Mouse (Mus musculus) neural tube, embryonic 12.5 days (tissue): ENCODE measurements around the gene Gm45717. TPM values are rescaled to one million over a fixed set of nuclear protein-coding genes. Genes with fewer than 3 reads are reported as not detected.
"Not testable (repeated sequence)": the region's sequence is repeated elsewhere in the genome, so short reads cannot be mapped to it uniquely, and the experiment has no call there.

Source experiments
- ATAC-seq: fragments of 200-750 bp; cut with Nextera tagmentation; 2 replicates; pipeline ENCODE4 v1.8.0; 2017; ENCODE audit warnings: low read depth, mild to moderate bottlenecking, moderate TSS enrichment, moderate library complexity; ENCODE audit not compliant: low FRiP score
- H3K27ac ChIP-seq: fragments of 300-500 bp; sonication (generic); 2 replicates; pipeline ENCODE4 v1.5.1; 2016
- H3K27me3 ChIP-seq: fragments of 300-500 bp; sonication (generic); replicated peaks from 2 replicates; pipeline ENCODE4 v1.6.1; 2016; ENCODE audit warnings: mild to moderate bottlenecking
- H3K36me3 ChIP-seq: fragments of 300-500 bp; sonication (generic); 2 replicates; pipeline ENCODE4 v1.6.1; 2016; ENCODE audit warnings: mild to moderate bottlenecking
- H3K4me1 ChIP-seq: fragments of 300-500 bp; sonication (generic); 2 replicates; pipeline ENCODE4 v1.6.1; 2016
- H3K4me2 ChIP-seq: fragments of 300-500 bp; sonication (generic); replicated peaks from 2 replicates; pipeline ENCODE4 v1.6.1; 2016; ENCODE audit warnings: mild to moderate bottlenecking
- H3K4me3 ChIP-seq: fragments of 300-500 bp; sonication (generic); 2 replicates; pipeline ENCODE4 v1.5.1; 2016
- H3K9ac ChIP-seq: fragments of 300-500 bp; sonication (generic); 2 replicates; pipeline ENCODE4 v1.6.1; 2016; ENCODE audit warnings: mild to moderate bottlenecking
- H3K9me3 ChIP-seq: fragments of 300-500 bp; sonication (generic); 2 replicates; pipeline ENCODE4 v1.6.1; 2016; ENCODE audit warnings: mild to moderate bottlenecking
- WGBS: fragments of 180-500 bp; shearing (Covaris S2); methylation state at CpG from one replicate; pipeline ENCODE4 v1.1.7; 2016; 5-methylcytosine and 5-hydroxymethylcytosine counted together
- polyA plus RNA-seq: library from polyadenylated mRNA; unstranded; fragments of >200 nt; fragmentation: Nextera tagmentation; extraction: Ambion mirVana; gene quantifications from 2 replicates; pipeline ENCODE4 v1.2.1, GENCODE M21; 2016

The Gm45717 gene
- polyA plus RNA-seq, 1 experiment from 2014 or later = not detected

- no peaks in the 10 kb centered on the region for H3K9me3 ChIP-seq
Measured at GRCm38 (mm10) chr7:140982971-140983370, 27.2 kb upstream of the Gm45717 start.

DNA sequence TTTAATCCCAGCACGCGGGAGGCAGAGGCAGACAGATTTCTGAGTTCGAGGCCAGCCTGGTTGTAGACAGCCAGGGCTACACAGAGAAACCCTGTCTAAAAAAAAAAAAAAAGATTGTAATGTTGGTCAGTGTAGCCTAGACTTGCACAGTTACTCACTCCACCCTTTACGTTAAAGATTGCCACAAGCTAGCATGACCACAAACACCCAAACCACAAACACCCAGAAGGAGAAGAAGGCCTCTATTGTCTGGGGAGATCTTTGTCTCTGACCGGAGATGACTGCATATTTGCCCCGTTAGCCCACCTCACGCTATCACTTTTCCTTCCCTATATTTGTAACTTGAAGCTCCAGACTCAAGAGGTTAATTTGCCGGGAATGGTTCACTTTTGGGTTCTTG lies 26.0 kb upstream of the Gm45717 start:
- no peaks in the 10 kb centered on the region for H3K9me3 ChIP-seq
- H3K9ac ChIP-seq = no peak overlapping the region
- no peaks in the 10 kb centered on the region for H3K4me1 ChIP-seq
- no peak for ATAC-seq
- no peaks in the 10 kb centered on the region for H3K27me3 ChIP-seq
- no peak overlapping the region for H3K4me2 ChIP-seq
- 88% methylated on average over 8 of the region's 8 CpGs for WGBS
- H3K4me3 ChIP-seq = no peak overlapping the region
- no peak overlapping the region for H3K27ac ChIP-seq
- H3K36me3 ChIP-seq = no peaks in the 10 kb centered on the region

More at GRCm38 (mm10) chr7:140982971-140983370, 27.2 kb upstream of the Gm45717 start:
- Histone ChIP-seq H3K27me3 (no peaks in the 10 kb centered on the region), H3K9ac (no peak overlapping the region), H3K4me2 (no peak overlapping the region), H3K4me1 (no peaks in the 10 kb centered on the region), H3K27ac (no peak overlapping the region), H3K4me3 (no peak overlapping the region), H3K36me3 (no peaks in the 10 kb centered on the region)
- 92% methylated on average over 7 of the region's 7 CpGs for WGBS
- ATAC-seq = no peak

GRCm38 (mm10) chr7:140976720-140977119 lies 21.0 kb upstream of the Gm45717 start:
- not testable (repeated sequence) for H3K9me3 ChIP-seq, H3K36me3 ChIP-seq, H3K27ac ChIP-seq, H3K4me2 ChIP-seq, H3K4me3 ChIP-seq, H3K27me3 ChIP-seq, H3K9ac ChIP-seq, ATAC-seq
- H3K4me1 ChIP-seq = peaks cover 15% of the 10 kb centered on the region; the same call in 1 of the 2 replicates
- 91% methylated on average over 9 of the region's 9 CpGs for WGBS

GRCm38 (mm10) chr7:140975465-140975864 lies 19.7 kb upstream of the Gm45717 start:
- no peak for ATAC-seq
- 29% methylated on average over 3 of the region's 3 CpGs for WGBS

DNA sequence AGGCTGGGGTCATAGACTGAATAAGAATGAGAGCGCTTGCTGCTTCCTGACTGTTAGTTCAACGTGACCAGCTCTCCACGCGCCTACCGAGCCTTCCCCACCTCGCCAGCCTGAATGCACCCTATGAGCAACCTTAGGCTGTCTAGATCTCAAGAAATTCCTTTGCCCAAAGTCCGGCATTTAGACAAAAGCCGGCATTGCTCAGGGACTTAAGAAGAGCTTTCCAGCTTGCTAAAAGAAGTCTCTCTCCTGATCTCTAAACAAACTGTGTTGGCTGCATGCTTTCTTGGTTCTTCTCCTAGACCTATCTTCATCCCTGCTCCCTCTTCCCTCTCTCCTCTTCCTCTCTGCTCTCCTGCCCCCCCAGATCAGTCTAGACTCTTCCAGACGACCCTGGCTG lies 19.2 kb upstream of the Gm45717 start:
- Histone ChIP-seq H3K4me1 (peaks cover 15% of the 10 kb centered on the region; the same call in 1 of the 2 replicates), H3K4me3 (no peak overlapping the region), H3K36me3 (no peaks in the 10 kb centered on the region), H3K9ac (no peak overlapping the region), H3K9me3 (no peaks in the 10 kb centered on the region), H3K27me3 (peaks cover 3% of the 10 kb centered on the region; the same call in 1 of the 2 replicates), H3K4me2 (no peak overlapping the region), H3K27ac (no peak overlapping the region)
- 15% methylated on average over 9 of the region's 9 CpGs for WGBS
- no peak for ATAC-seq

More at GRCm38 (mm10) chr7:140975465-140975864, 19.7 kb upstream of the Gm45717 start:
- Histone ChIP-seq H3K4me1 (peaks cover 15% of the 10 kb centered on the region; the same call in 1 of the 2 replicates), H3K4me3 (no peak overlapping the region), H3K27me3 (no peaks in the 10 kb centered on the region), H3K27ac (no peak overlapping the region), H3K4me2 (no peak overlapping the region), H3K36me3 (no peaks in the 10 kb centered on the region), H3K9ac (no peak overlapping the region), H3K9me3 (no peaks in the 10 kb centered on the region)

DNA sequence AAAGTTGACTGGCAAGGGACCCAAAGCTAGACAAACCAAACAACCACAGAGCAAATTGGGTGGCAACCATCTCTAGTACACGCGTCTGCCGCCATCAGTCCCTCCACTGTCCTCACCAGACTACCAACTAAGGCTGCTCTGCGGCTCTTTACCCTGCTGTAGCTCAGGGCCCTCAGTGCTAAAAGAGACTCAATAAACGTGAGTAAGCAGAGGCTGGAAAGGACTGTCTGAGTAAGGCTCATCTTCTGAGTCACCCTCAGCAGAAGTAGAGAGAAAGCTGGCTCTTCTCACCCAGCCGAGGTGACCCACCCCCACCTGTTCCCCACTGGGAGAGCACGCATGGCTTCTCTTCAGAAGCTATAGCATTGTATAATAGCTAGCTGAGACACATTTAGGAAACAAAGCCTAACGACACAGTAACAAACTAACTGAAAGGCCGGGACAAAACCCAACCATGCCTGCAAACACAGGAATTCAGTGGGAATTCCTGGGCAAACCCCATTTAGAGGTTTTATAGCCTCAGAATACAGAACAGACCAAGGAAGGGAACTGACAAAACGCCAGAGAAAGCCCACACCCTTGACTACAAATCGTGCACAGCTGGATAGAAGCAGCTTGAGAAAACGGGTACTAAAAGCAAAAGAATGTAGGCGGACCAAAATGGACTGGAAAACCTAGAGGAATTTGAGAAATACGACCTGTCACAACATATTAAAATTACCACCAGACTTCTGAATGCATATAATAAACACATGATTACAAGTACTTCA lies 17.8 kb upstream of the Gm45717 start:
- Histone ChIP-seq H3K36me3 (no peaks in the 10 kb centered on the region), H3K27me3 (peaks cover 3% of the 10 kb centered on the region; the same call in 1 of the 2 replicates), H3K9me3 (no peaks in the 10 kb centered on the region), H3K27ac (no peak overlapping the region), H3K4me2 (no peak overlapping the region), H3K4me1 (peaks cover 15% of the 10 kb centered on the region), H3K4me3 (no peak overlapping the region), H3K9ac (no peak overlapping the region)
- WGBS = 9% methylated on average over 14 of the region's 14 CpGs
- ATAC-seq = no peak

- H3K9me3 ChIP-seq = no peaks in the 10 kb centered on the region
- no peak overlapping the region for H3K27ac ChIP-seq
- H3K27me3 ChIP-seq = peaks cover 3% of the 10 kb centered on the region; the same call in 1 of the 2 replicates
- H3K9ac ChIP-seq = no peak overlapping the region
- H3K4me3 ChIP-seq = no peak overlapping the region
- H3K4me2 ChIP-seq = no peak overlapping the region
- H3K4me1 ChIP-seq = peaks cover 15% of the 10 kb centered on the region
- H3K36me3 ChIP-seq = no peaks in the 10 kb centered on the region
- WGBS = 90% methylated on average over 8 of the region's 8 CpGs
- ATAC-seq = no peak
Measured at GRCm38 (mm10) chr7:140971479-140972171, 15.9 kb upstream of the Gm45717 start.

DNA sequence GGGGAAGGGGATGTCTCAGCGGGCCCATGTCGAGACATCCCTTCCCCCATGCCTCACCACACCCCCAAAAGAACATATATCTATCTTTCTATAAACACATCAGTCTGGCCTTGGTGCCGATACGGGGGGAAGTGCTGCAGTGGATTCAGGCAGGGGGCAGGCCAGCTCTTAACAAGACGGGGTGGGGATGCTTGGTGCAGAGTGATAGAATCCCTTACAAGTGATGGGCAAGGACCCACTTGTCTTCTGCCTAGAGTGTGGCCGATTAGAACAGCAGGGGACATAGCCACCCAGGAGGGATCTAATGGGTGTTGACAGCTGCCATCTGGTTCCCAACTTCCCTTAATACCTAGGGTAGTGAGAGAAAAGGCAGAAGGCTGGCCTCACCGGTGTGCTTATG lies 15.2 kb upstream of the Gm45717 start:
- H3K4me3 ChIP-seq = no peak overlapping the region
- 44% methylated on average over 7 of the region's 7 CpGs for WGBS
- no peak for ATAC-seq
- peaks cover 15% of the 10 kb centered on the region for H3K4me1 ChIP-seq
- H3K27me3 ChIP-seq = peaks cover 3% of the 10 kb centered on the region; the same call in 1 of the 2 replicates
- no peak overlapping the region for H3K4me2 ChIP-seq
- no peaks in the 10 kb centered on the region for H3K9me3 ChIP-seq
- no peak overlapping the region for H3K27ac ChIP-seq
- H3K36me3 ChIP-seq = no peaks in the 10 kb centered on the region
- no peak overlapping the region for H3K9ac ChIP-seq

DNA sequence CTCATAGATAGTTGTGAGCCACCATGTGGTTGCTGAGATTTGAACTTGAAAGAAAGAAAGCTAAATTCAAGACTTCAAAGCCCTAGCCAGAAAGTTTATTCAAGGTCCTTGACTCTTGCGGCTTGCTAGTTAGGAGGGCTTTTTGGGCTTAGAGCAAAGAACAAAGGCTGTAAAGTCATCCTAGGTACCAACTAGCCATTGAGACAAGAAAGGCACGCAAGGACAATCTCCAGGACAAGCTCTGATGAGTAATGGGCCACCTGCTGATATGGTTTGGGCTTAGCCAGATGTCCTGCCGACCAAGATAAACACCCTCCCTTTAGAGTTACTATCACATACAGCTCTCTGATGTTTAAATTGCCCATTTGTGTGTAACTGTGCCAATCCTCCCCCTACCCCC lies 13.0 kb upstream of the Gm45717 start:
- H3K27me3 ChIP-seq, H3K9ac ChIP-seq, H3K27ac ChIP-seq, H3K36me3 ChIP-seq, H3K4me1 ChIP-seq, ATAC-seq, H3K9me3 ChIP-seq, H3K4me2 ChIP-seq, H3K4me3 ChIP-seq: not testable (repeated sequence)
- 15% methylated on average over 3 of the region's 3 CpGs for WGBS

DNA sequence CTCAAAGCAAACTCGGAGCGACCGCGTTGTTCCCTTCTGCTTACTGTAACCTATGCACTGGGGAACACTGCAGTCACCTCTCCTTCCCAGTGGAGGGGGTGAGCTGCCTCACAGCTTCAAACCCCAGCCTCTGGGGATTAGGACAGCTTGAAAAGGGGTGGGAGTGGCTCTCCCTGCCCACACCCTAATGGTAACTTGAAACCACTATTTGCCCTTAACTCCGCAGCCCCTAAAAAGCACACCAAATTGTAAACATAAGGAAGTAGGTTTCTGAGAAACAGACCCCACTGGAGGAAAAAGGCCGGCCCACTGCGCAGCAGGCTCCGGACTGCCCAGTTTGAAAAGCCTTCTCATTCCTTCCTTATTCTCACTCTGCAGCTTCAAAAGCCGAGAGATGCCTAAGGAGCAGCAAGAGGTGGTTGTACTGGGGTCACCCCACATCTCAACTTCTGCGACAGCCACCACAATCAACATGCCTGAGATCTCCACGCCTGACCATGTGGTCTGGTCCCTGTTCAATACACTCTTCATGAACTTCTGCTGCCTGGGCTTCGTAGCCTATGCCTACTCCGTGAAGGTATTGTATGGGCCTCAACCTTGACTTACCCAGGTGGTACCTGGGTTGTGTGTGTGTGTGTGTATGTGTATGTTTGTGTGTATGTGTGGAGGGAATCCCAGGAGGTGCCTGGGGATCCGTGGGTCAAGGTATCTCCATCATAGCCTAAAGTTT lies 12.3 kb upstream of the Gm45717 start:
- no peaks in the 10 kb centered on the region for H3K36me3 ChIP-seq
- no peak overlapping the region for H3K27ac ChIP-seq
- no peaks in the 10 kb centered on the region; the same call in 1 of the 2 replicates for H3K4me1 ChIP-seq
- no peaks in the 10 kb centered on the region for H3K9me3 ChIP-seq
- peaks cover 3% of the 10 kb centered on the region; the same call in 1 of the 2 replicates for H3K27me3 ChIP-seq
- no peak overlapping the region for H3K4me2 ChIP-seq
- no peak overlapping the region for H3K4me3 ChIP-seq
- WGBS = 4% methylated on average over 14 of the region's 14 CpGs
- no peak overlapping the region for H3K9ac ChIP-seq
- no peak for ATAC-seq

DNA sequence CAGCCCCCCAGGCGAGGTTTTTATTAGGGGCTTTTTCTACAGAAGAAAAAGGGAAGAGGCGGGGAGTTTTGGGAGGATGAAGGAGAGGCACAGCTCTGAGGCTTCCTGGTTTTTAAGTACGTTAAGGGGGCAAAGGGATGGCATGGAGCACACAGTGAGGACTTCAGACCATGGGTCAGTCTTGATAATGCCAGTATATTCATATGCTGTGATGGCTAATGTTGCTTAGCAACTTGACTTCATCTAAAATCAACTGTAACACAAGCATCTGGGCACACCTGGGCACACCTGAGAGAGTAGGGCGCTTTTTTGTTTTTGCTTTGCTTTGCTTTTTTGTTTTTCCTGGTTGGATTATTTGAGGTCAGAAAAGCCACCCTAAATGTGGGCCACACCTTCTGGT lies 11.2 kb upstream of the Gm45717 start, which contains the start of gene Ifitm1:
TSS of gene Ifitm1 (plus strand) at position 301 of the 400 bp plus-strand sequence.
- no peak for ATAC-seq
- Histone ChIP-seq H3K4me2 (no peak within 1 kb of the TSS), H3K36me3 (no peaks in the 10 kb centered on the region), H3K9ac (no peak within 1 kb of the TSS), H3K27me3 (peaks cover 3% of the 10 kb centered on the region; the same call in 1 of the 2 replicates), H3K4me1 (no peaks in the 10 kb centered on the region; the same call in 1 of the 2 replicates), H3K4me3 (no peak within 1 kb of the TSS), H3K27ac (no peak within 1 kb of the TSS), H3K9me3 (no peaks in the 10 kb centered on the region)
- WGBS = 77% methylated on average over 4 of the region's 4 CpGs

DNA sequence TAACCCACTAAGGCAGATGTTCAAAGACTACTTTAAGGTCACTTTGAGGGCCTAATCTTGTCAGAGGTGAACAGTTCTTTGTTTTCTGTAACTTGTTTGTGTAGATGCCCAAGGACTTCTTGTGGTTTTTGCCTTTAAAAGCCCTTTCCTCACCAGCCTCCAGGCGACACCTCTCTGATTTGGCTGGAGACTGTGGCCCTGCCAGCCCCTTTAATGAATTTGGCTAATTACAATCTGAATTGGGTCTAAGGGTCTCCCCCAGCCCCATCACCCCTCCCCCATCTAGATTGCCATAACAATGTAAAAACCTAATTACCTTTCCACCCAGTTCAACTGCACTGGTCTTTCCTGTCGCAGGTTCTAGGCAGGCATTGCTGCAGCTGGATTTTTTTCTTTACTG lies 7.0 kb upstream of the Gm45717 start:
- Histone ChIP-seq H3K9me3 (no peaks in the 10 kb centered on the region), H3K4me3 (no peak overlapping the region), H3K36me3 (no peaks in the 10 kb centered on the region), H3K9ac (no peak overlapping the region), H3K4me2 (no peak overlapping the region), H3K27ac (no peak overlapping the region), H3K27me3 (no peaks in the 10 kb centered on the region), H3K4me1 (peaks cover 14% of the 10 kb centered on the region; the same call in 1 of the 2 replicates)
- ATAC-seq = no peak
- 43% methylated on average over 2 of the region's 2 CpGs for WGBS
